Mouse (Mus musculus) MEL (cell line): ENCODE results near the gene Mcl1. TPM values are rescaled to one million over a fixed set of nuclear protein-coding genes. Genes with fewer than 3 reads are reported as not detected.
A peak's percentile ranks its signal among the peaks of the same experiment; 100 is the strongest.

Experiments used
- DNase-seq: peaks from one replicate; pipeline ENCODE4 v3.0.0; 2011; ENCODE audit warnings: low read depth, low spot score
- H3K27ac ChIP-seq: 2 replicates; pipeline ENCODE4 v1.5.1; 2012; ENCODE audit warnings: low read depth, mild to moderate bottlenecking, control low read depth, low read length, moderate library complexity; ENCODE audit not compliant: control insufficient read depth
- H3K27me3 ChIP-seq, 2 experiments: fragments of 150-350 bp in 1 of 2; sonication (generic) in 1 of 2; 2 replicates each; pipeline ENCODE4 v1.6.1; 2012; ENCODE audit warnings: low read length in 2 of 2, mild to moderate bottlenecking in 2 of 2, improper control_type of control experiment in 1 of 2, moderate library complexity in 1 of 2; ENCODE audit not compliant: insufficient read depth in 2 of 2, control insufficient read depth in 1 of 2
- H3K36me3 ChIP-seq, 2 experiments: 2 replicates each; pipeline ENCODE4 v1.6.1; 2012 to 2014; ENCODE audit warnings: low read length in 2 of 2, improper control_type of control experiment in 1 of 2, inconsistent platforms in 1 of 2, mild to moderate bottlenecking in 1 of 2; ENCODE audit not compliant: insufficient read depth in 2 of 2, control insufficient read depth in 1 of 2
- H3K4me1 ChIP-seq, 2 experiments: fragments of 150-350 bp in 1 of 2; sonication (generic) in 1 of 2; 2 replicates each; pipeline ENCODE4 v1.6.1; 2012; ENCODE audit warnings: low read length in 2 of 2, improper control_type of control experiment in 1 of 2, mild to moderate bottlenecking in 1 of 2; ENCODE audit not compliant: insufficient read depth in 2 of 2, control insufficient read depth in 1 of 2
- H3K4me3 ChIP-seq, 2 experiments: fragments of 150-350 bp in 1 of 2; sonication (generic) in 1 of 2; 2 replicates each; pipeline ENCODE4 v1.5.1; 2012; ENCODE audit warnings: low read depth in 2 of 2, low read length in 2 of 2, mild to moderate bottlenecking in 2 of 2, moderate library complexity in 2 of 2, control low read depth in 1 of 2, improper control_type of control experiment in 1 of 2; ENCODE audit not compliant: control insufficient read depth in 1 of 2, insufficient read depth in 1 of 2
- H3K79me2 ChIP-seq: 2 replicates; pipeline ENCODE4 v1.6.1; 2012; ENCODE audit warnings: mild to moderate bottlenecking, low read length, moderate library complexity; ENCODE audit not compliant: control insufficient read depth, poor library complexity, insufficient read depth
- H3K9ac ChIP-seq: 2 replicates; pipeline ENCODE4 v1.6.1; 2012; ENCODE audit warnings: low read depth, mild to moderate bottlenecking, control low read depth, low read length, moderate library complexity; ENCODE audit not compliant: control insufficient read depth, poor library complexity, severe bottlenecking
- H3K9me3 ChIP-seq: fragments of 150-350 bp; sonication (generic); replicated peaks from 2 replicates; pipeline ENCODE4 v1.6.1; 2012; ENCODE audit warnings: mild to moderate bottlenecking, low read length, improper control_type of control experiment, moderate library complexity; ENCODE audit not compliant: insufficient read depth
- BHLHE40 ChIP-seq: IDR thresholded peaks from 2 replicates; pipeline ENCODE4 v1.6.1; 2012; ENCODE audit warnings: low read depth, mild to moderate bottlenecking, inconsistent platforms, low read length, improper control_type of control experiment, borderline replicate concordance
- CTCF ChIP-seq, 3 experiments: IDR thresholded peaks in 2 of 3; conservative IDR thresholded peaks in 1 of 3; 2 replicates each; pipeline ENCODE4 v1.5.1; 2011 to 2012; ENCODE audit warnings: low read length in 3 of 3, low read depth in 2 of 3, mild to moderate bottlenecking in 2 of 3, improper control_type of control experiment in 1 of 3, inconsistent platforms in 1 of 3, mixed read lengths in 1 of 3, moderate library complexity in 1 of 3; ENCODE audit not compliant: control insufficient read depth in 1 of 3, insufficient read depth in 1 of 3, poor library complexity in 1 of 3, severe bottlenecking in 1 of 3
- E2F4 ChIP-seq: IDR thresholded peaks from 2 replicates; pipeline ENCODE4 v1.6.1; 2011; ENCODE audit warnings: low read depth, low read length, improper control_type of control experiment, borderline replicate concordance
- ELF1 ChIP-seq: IDR thresholded peaks from 2 replicates; pipeline ENCODE4 v1.6.1; 2014; ENCODE audit warnings: low read depth, mild to moderate bottlenecking, inconsistent platforms, low read length, improper control_type of control experiment, moderate library complexity
- EP300 ChIP-seq, 2 experiments: IDR thresholded peaks; 2 replicates each; pipeline ENCODE4 v1.6.1; 2011; ENCODE audit warnings: improper control_type of control experiment in 2 of 2, low read length in 2 of 2, low read depth in 1 of 2, mild to moderate bottlenecking in 1 of 2
- ETS1 ChIP-seq: IDR thresholded peaks from 2 replicates; pipeline ENCODE4 v1.6.1; 2012; ENCODE audit warnings: low read depth, mild to moderate bottlenecking, inconsistent platforms, low read length, improper control_type of control experiment, moderate library complexity
- GATA1 ChIP-seq: IDR thresholded peaks from 2 replicates; pipeline ENCODE4 v1.6.1; 2011; ENCODE audit warnings: low read depth, low read length, improper control_type of control experiment
- HCFC1 ChIP-seq: IDR thresholded peaks from 2 replicates; pipeline ENCODE4 v1.6.1; 2012; ENCODE audit warnings: low read depth, mild to moderate bottlenecking, inconsistent platforms, low read length, improper control_type of control experiment, moderate library complexity
- JUND ChIP-seq: IDR thresholded peaks from 2 replicates; pipeline ENCODE4 v1.6.1; 2011; ENCODE audit warnings: low read depth, mild to moderate bottlenecking, improper control_type of control experiment, low read length
- MAX ChIP-seq: IDR thresholded peaks from 2 replicates; pipeline ENCODE4 v1.6.1; 2011; ENCODE audit warnings: low read length, improper control_type of control experiment
- MAZ ChIP-seq: IDR thresholded peaks from 2 replicates; pipeline ENCODE4 v1.6.1; 2012; ENCODE audit warnings: low read depth, mild to moderate bottlenecking, inconsistent platforms, low read length, improper control_type of control experiment
- MXI1 ChIP-seq: IDR thresholded peaks from 2 replicates; pipeline ENCODE4 v1.6.1; 2011; ENCODE audit warnings: mild to moderate bottlenecking, low read depth, low read length, improper control_type of control experiment
- MYB ChIP-seq: IDR thresholded peaks from 2 replicates; pipeline ENCODE4 v1.6.1; 2011; ENCODE audit warnings: mild to moderate bottlenecking, low read depth, low read length, improper control_type of control experiment
- MYC ChIP-seq: IDR thresholded peaks from 2 replicates; pipeline ENCODE4 v1.6.1; 2011; ENCODE audit warnings: low read depth, mild to moderate bottlenecking, low read length, improper control_type of control experiment, moderate library complexity
- NELFE ChIP-seq: IDR thresholded peaks from 2 replicates; pipeline ENCODE4 v1.6.1; 2011; ENCODE audit warnings: low read depth, low read length, improper control_type of control experiment
- POLR2A ChIP-seq, 2 experiments: IDR thresholded peaks; 2 replicates each; pipeline ENCODE4 v1.6.1; 2011 to 2012; ENCODE audit warnings: low read length in 2 of 2, mild to moderate bottlenecking in 2 of 2, control low read depth in 1 of 2, improper control_type of control experiment in 1 of 2, low read depth in 1 of 2, moderate library complexity in 1 of 2; ENCODE audit not compliant: control insufficient read depth in 1 of 2, insufficient read depth in 1 of 2, poor library complexity in 1 of 2
- RAD21 ChIP-seq: IDR thresholded peaks from 2 replicates; pipeline ENCODE4 v1.6.1; 2011; ENCODE audit warnings: mild to moderate bottlenecking, low read depth, low read length, improper control_type of control experiment
- SIN3A ChIP-seq: IDR thresholded peaks from 2 replicates; pipeline ENCODE4 v1.6.1; 2012; ENCODE audit warnings: low read length, improper control_type of control experiment, inconsistent platforms
- SMC3 ChIP-seq: IDR thresholded peaks from 2 replicates; pipeline ENCODE4 v1.6.1; 2011; ENCODE audit warnings: low read depth, low read length, improper control_type of control experiment
- TAL1 ChIP-seq: IDR thresholded peaks from 2 replicates; pipeline ENCODE4 v1.6.1; 2012; ENCODE audit warnings: mild to moderate bottlenecking, inconsistent platforms, low read length, moderate library complexity, mixed read lengths
- TBP ChIP-seq: IDR thresholded peaks from 2 replicates; pipeline ENCODE4 v1.8.0; 2011; ENCODE audit warnings: low read depth, low read length, improper control_type of control experiment
- TCF12 ChIP-seq: IDR thresholded peaks from 2 replicates; pipeline ENCODE4 v1.6.1; 2014; ENCODE audit warnings: low read depth, mild to moderate bottlenecking, inconsistent platforms, low read length, improper control_type of control experiment, moderate library complexity
- USF1 ChIP-seq: IDR thresholded peaks from 2 replicates; pipeline ENCODE4 v1.6.1; 2014; ENCODE audit warnings: low read depth, mild to moderate bottlenecking, inconsistent platforms, low read length, improper control_type of control experiment, moderate library complexity
- ZC3H11A ChIP-seq: IDR thresholded peaks from 2 replicates; pipeline ENCODE4 v1.6.1; 2012; ENCODE audit warnings: low read depth, mild to moderate bottlenecking, inconsistent platforms, low read length, improper control_type of control experiment
- ZKSCAN1 ChIP-seq: IDR thresholded peaks from 2 replicates; pipeline ENCODE4 v1.6.1; 2012; ENCODE audit warnings: low read depth, mild to moderate bottlenecking, inconsistent platforms, low read length, improper control_type of control experiment, moderate library complexity
- ZMIZ1 ChIP-seq: IDR thresholded peaks from 2 replicates; pipeline ENCODE4 v1.6.1; 2012; ENCODE audit warnings: low read depth, mild to moderate bottlenecking, inconsistent platforms, low read length, improper control_type of control experiment, moderate library complexity
- ZNF384 ChIP-seq: IDR thresholded peaks from 2 replicates; pipeline ENCODE4 v1.6.1; 2012; ENCODE audit warnings: low read depth, mild to moderate bottlenecking, inconsistent platforms, low read length, improper control_type of control experiment
- polyA plus RNA-seq, 2 experiments: library from polyadenylated mRNA; stranded (reverse) in 1 of 2; unstranded in 1 of 2; fragments of >175 nt in 1 of 2; fragments of >200 nt in 1 of 2; gene quantifications; 2 replicates each; pipeline versions ENCODE4 v1.2.1 to v1.2.4; 2012; ENCODE audit warnings: low replicate concordance in 2 of 2, low read depth in 1 of 2; ENCODE audit not compliant: insufficient read length in 2 of 2, insufficient read depth in 1 of 2, missing spikeins in 1 of 2
- total RNA-seq: library from RNA; depleted of rRNA; stranded (reverse); fragments of 300-350 nt; gene quantifications from 2 replicates; pipeline ENCODE4 v1.2.3, GENCODE M21; 2012

The Mcl1 gene
- total and polyA plus RNA-seq, 3 experiments, result 142 to 211 (median 156) TPM

- no peak overlapping the region for H3K4me3 ChIP-seq
- TF ChIP-seq HCFC1, result no peak
- no peak for TF ChIP-seq EP300 (IDR thresholded peaks at IDR 0.05; ENCODE audit: low read depth in 1 of 2, low read length in 2 of 2)
- TF ChIP-seq MAX, result no peak
- no peaks in the 10 kb centered on the region for H3K79me2 ChIP-seq
- H3K9me3 ChIP-seq, result no peaks in the 10 kb centered on the region
- no peak overlapping the region for H3K9ac ChIP-seq
- no peak for DNase-seq
- H3K4me1 ChIP-seq, result no peaks in the 10 kb centered on the region
- H3K36me3 ChIP-seq, result peaks cover 7 to 50% of the 10 kb centered on the region in 2 experiments
- H3K27me3 ChIP-seq, result no peaks in the 10 kb centered on the region
- no peak overlapping the region for H3K27ac ChIP-seq
Observed at GRCm38 (mm10) chr3:95636072-95636471, 22.5 kb upstream of the Mcl1 start.

GRCm38 (mm10) chr3:95639694-95640093 lies 18.9 kb upstream of the Mcl1 start:
- no peaks in the 10 kb centered on the region for H3K27me3 ChIP-seq
- H3K9me3 ChIP-seq, result no peaks in the 10 kb centered on the region
- H3K36me3 ChIP-seq, result peaks cover 21 to 33% of the 10 kb centered on the region in 2 experiments
- H3K9ac ChIP-seq, result no peak overlapping the region
- peaks cover 10 to 24% of the 10 kb centered on the region in 2 experiments for H3K4me1 ChIP-seq
- no peaks in the 10 kb centered on the region for H3K79me2 ChIP-seq
- H3K27ac ChIP-seq, result no peak overlapping the region
- TF ChIP-seq USF1 (no peak), TBP (peak; percentile 80), CTCF (IDR thresholded peaks at IDR 0.05 in 2 of 3, conservative IDR thresholded peaks at IDR 0.05 in 1 of 3; ENCODE audit: control insufficient read depth in 1 of 3, insufficient read depth in 1 of 3, low read depth in 2 of 3, low read length in 3 of 3, poor library complexity in 1 of 3, severe bottlenecking in 1 of 3) (peak; percentile 48 to 54 (median 53)), SMC3 (peak; percentile 50), ZC3H11A (peak; percentile 34; the same call in 1 of the 2 replicates), RAD21 (peak; percentile 40), MYC (peak; percentile 88; the same call in 1 of the 2 replicates), ZMIZ1 (no peak), ZKSCAN1 (no peak), NELFE (no peak), ZNF384 (peak; percentile 88)
- no peak overlapping the region for H3K4me3 ChIP-seq
- peak; percentile 69 for DNase-seq

- peaks cover 6 to 42% of the 10 kb centered on the region in 2 experiments; a peak in 3 of 4 replicates for H3K36me3 ChIP-seq
- H3K27ac ChIP-seq, result peak overlapping the region; percentile 50
- H3K27me3 ChIP-seq, result no peaks in the 10 kb centered on the region
- H3K9ac ChIP-seq, result 0 out of 2 replicates have a peak overlapping the region, but pooled peaks have one; percentile 1
- H3K9me3 ChIP-seq, result no peaks in the 10 kb centered on the region
- DNase-seq, result peak; percentile 90
- peaks cover 16 to 35% of the 10 kb centered on the region in 2 experiments for H3K4me1 ChIP-seq
- no peak overlapping the region for H3K4me3 ChIP-seq
- no peaks in the 10 kb centered on the region for H3K79me2 ChIP-seq
- TF ChIP-seq MXI1 (peak; percentile 43), MAZ (no peak), ETS1 (peak; percentile 87), HCFC1 (no peak), SIN3A (peak; percentile 80), E2F4 (no peak), ZNF384 (no peak; the same call in 1 of the 2 replicates), POLR2A (IDR thresholded peaks at IDR 0.05; ENCODE audit: control insufficient read depth in 1 of 2, insufficient read depth in 1 of 2, low read depth in 1 of 2, low read length in 2 of 2, poor library complexity in 1 of 2) (no peak), TCF12 (peak; percentile 93), RAD21 (no peak), JUND (0 out of 2 replicates have a peak, but pooled peaks have one; percentile 2), MYC (peak; percentile 50; the same call in 1 of the 2 replicates), MYB (peak; percentile 86), ELF1 (no peak), NELFE (no peak), BHLHE40 (peak; percentile 21; the same call in 1 of the 2 replicates), TAL1 (peak; percentile 97), EP300 (IDR thresholded peaks at IDR 0.05; ENCODE audit: low read depth in 1 of 2, low read length in 2 of 2) (peak; percentile 94), MAX (no peak; the same call in 1 of the 2 replicates), GATA1 (peak; percentile 94)
Observed at GRCm38 (mm10) chr3:95643097-95643496, 15.5 kb upstream of the Mcl1 start.
